Mouse (Mus musculus) kidney, postnatal 0 days (tissue): ENCODE results near the gene Pigk. TPM values are rescaled to one million over a fixed set of nuclear protein-coding genes. Genes with fewer than 3 reads are reported as not detected.

ENCODE experiments used
- ATAC-seq: fragments of 200-750 bp; cut with Nextera tagmentation; replicated peaks from 2 replicates; pipeline ENCODE4 v1.8.0; 2017; ENCODE audit warnings: low read depth, moderate number of reproducible peaks, moderate TSS enrichment, moderate library complexity; ENCODE audit not compliant: low FRiP score
- DNase-seq: peaks from one replicate; pipeline ENCODE4 v3.0.0-alpha.2; 2016; ENCODE audit warnings: low spot score
- H3K27ac ChIP-seq: fragments of 300-500 bp; sonication (generic); 2 replicates; pipeline ENCODE4 v1.5.1; 2014; ENCODE audit warnings: mild to moderate bottlenecking
- H3K27me3 ChIP-seq: fragments of 300-500 bp; sonication (generic); 2 replicates; pipeline ENCODE4 v1.6.1; 2014; ENCODE audit warnings: low read length, mixed read lengths; ENCODE audit not compliant: insufficient read depth
- H3K36me3 ChIP-seq: fragments of 300-500 bp; sonication (generic); 2 replicates; pipeline ENCODE4 v1.6.1; 2014; ENCODE audit warnings: low read length, mixed read lengths; ENCODE audit not compliant: insufficient read depth
- H3K4me1 ChIP-seq: fragments of 300-500 bp; sonication (generic); replicated peaks from 2 replicates; pipeline ENCODE4 v1.6.1; 2014; ENCODE audit warnings: antibody characterized with exemption, low read length, mixed read lengths; ENCODE audit not compliant: insufficient read depth
- H3K4me2 ChIP-seq: fragments of 300-500 bp; sonication (generic); 2 replicates; pipeline ENCODE4 v1.6.1; 2014; ENCODE audit warnings: mild to moderate bottlenecking, low read length, moderate library complexity, mixed read lengths
- H3K4me3 ChIP-seq: fragments of 300-500 bp; sonication (generic); replicated peaks from 2 replicates; pipeline ENCODE4 v1.5.1; 2014; ENCODE audit warnings: low read depth, low read length
- H3K9ac ChIP-seq: fragments of 300-500 bp; sonication (generic); 2 replicates; pipeline ENCODE4 v1.6.1; 2014; ENCODE audit warnings: low read depth, low read length
- H3K9me3 ChIP-seq: fragments of 300-500 bp; sonication (generic); replicated peaks from 2 replicates; pipeline ENCODE4 v1.6.1; 2016; ENCODE audit warnings: low read length, inconsistent platforms, mixed read lengths
- CTCF ChIP-seq: IDR thresholded peaks from 2 replicates; pipeline ENCODE4 v1.5.1; 2016; ENCODE audit warnings: antibody characterized with exemption, low read depth, mild to moderate bottlenecking, moderate library complexity
- WGBS: fragments of 180-500 bp; shearing (Covaris S2); extraction: QIAGEN DNeasy Blood & Tissue Kit; methylation state at CpG from one replicate; pipeline ENCODE4 v1.1.7; 2014; 5-methylcytosine and 5-hydroxymethylcytosine counted together
- polyA plus RNA-seq: library from polyadenylated mRNA; unstranded; fragments of >200 nt; fragmentation: Nextera tagmentation; extraction: Ambion mirVana; gene quantifications from 2 replicates; pipeline ENCODE4 v1.2.1, GENCODE M21; 2015

Pigk gene
- polyA plus RNA-seq, 1 experiment from 2014 or later = 48.5 TPM

GRCm38 (mm10) chr3:152971373-152971772, 257.5 kb downstream of the Pigk start:
- H3K27ac ChIP-seq = no peak overlapping the region
- WGBS = 87% methylated on average over 4 of the region's 4 CpGs
- no peaks in the 10 kb centered on the region for H3K36me3 ChIP-seq
- H3K4me3 ChIP-seq = no peak overlapping the region
- no peak overlapping the region for H3K9ac ChIP-seq
- no peaks in the 10 kb centered on the region for H3K9me3 ChIP-seq
- ATAC-seq = no peak
- no peak for TF ChIP-seq CTCF
- H3K4me2 ChIP-seq = no peak overlapping the region
- no peak for DNase-seq
- H3K27me3 ChIP-seq = no peaks in the 10 kb centered on the region
- no peaks in the 10 kb centered on the region for H3K4me1 ChIP-seq

GRCm38 (mm10) chr3:152979481-152980092, 265.7 kb downstream of the Pigk start:
- peaks cover 12% of the 10 kb centered on the region; the same call in 1 of the 2 replicates for H3K4me1 ChIP-seq
- no peak overlapping the region for H3K4me3 ChIP-seq
- no peak for TF ChIP-seq CTCF
- WGBS = 68% methylated on average over 11 of the region's 11 CpGs
- H3K4me2 ChIP-seq = no peak overlapping the region
- no peak for DNase-seq
- H3K9ac ChIP-seq = no peak overlapping the region
- H3K27me3 ChIP-seq = no peaks in the 10 kb centered on the region
- no peak for ATAC-seq
- H3K27ac ChIP-seq = no peak overlapping the region
- H3K9me3 ChIP-seq = no peaks in the 10 kb centered on the region
- H3K36me3 ChIP-seq = no peaks in the 10 kb centered on the region

GRCm38 (mm10) chr3:152980431-152980830, 266.5 kb downstream of the Pigk start:
- Histone ChIP-seq H3K4me2 (peak overlapping the region; percentile 70), H3K4me1 (peaks cover 12% of the 10 kb centered on the region; the same call in 1 of the 2 replicates), H3K9ac (no peak overlapping the region), H3K36me3 (no peaks in the 10 kb centered on the region), H3K4me3 (peak overlapping the region; percentile 41), H3K27ac (no peak overlapping the region), H3K9me3 (no peaks in the 10 kb centered on the region), H3K27me3 (no peaks in the 10 kb centered on the region)
- WGBS = 13% methylated on average over 6 of the region's 6 CpGs
- peak; percentile 28; the same call in 1 of the 2 replicates for TF ChIP-seq CTCF
- DNase-seq = peak; percentile 51
- ATAC-seq = 0 out of 2 replicates have a peak, but pooled peaks have one; percentile 34

GRCm38 (mm10) chr3:152980978-152981974, 267.4 kb downstream of the Pigk start:
- peak; percentile 33 for TF ChIP-seq CTCF
- Histone ChIP-seq H3K36me3 (no peaks in the 10 kb centered on the region), H3K9me3 (no peaks in the 10 kb centered on the region), H3K4me3 (peak overlapping the region; percentile 41), H3K9ac (peak overlapping the region; percentile 24; the same call in 1 of the 2 replicates), H3K4me1 (peaks cover 12% of the 10 kb centered on the region; the same call in 1 of the 2 replicates), H3K27me3 (no peaks in the 10 kb centered on the region), H3K4me2 (peak overlapping the region; percentile 70), H3K27ac (no peak overlapping the region)
- under 1% methylated on average over 47 of the region's 47 CpGs for WGBS
- DNase-seq (peak; percentile 53), ATAC-seq (peak; percentile 66)

- Histone ChIP-seq H3K36me3 (no peaks in the 10 kb centered on the region), H3K4me2 (peak within 1 kb of the TSS; percentile 70), H3K9ac (peak within 1 kb of the TSS; percentile 24; the same call in 1 of the 2 replicates), H3K27me3 (no peaks in the 10 kb centered on the region), H3K4me3 (peak within 1 kb of the TSS; percentile 41), H3K9me3 (no peaks in the 10 kb centered on the region), H3K4me1 (peaks cover 12% of the 10 kb centered on the region; the same call in 1 of the 2 replicates), H3K27ac (no peak within 1 kb of the TSS)
- TF ChIP-seq CTCF = peak; percentile 50
- under 1% methylated on average over 17 of the region's 17 CpGs for WGBS
- ATAC-seq (no peak), DNase-seq (peak; percentile 75)
Observed at GRCm38 (mm10) chr3:152981988-152982387, 268.1 kb downstream of the Pigk start, which contains the start of gene St6galnac5. Gene St6galnac5 (minus strand): TSS chr3:152982246.

- DNase-seq (no peak), ATAC-seq (no peak)
- WGBS = 85% methylated on average over 2 of the region's 2 CpGs
- Histone ChIP-seq H3K36me3 (no peaks in the 10 kb centered on the region), H3K27ac (no peak overlapping the region), H3K4me3 (no peak overlapping the region), H3K4me1 (no peaks in the 10 kb centered on the region), H3K9me3 (no peaks in the 10 kb centered on the region), H3K27me3 (no peaks in the 10 kb centered on the region), H3K4me2 (no peak overlapping the region), H3K9ac (no peak overlapping the region)
- no peak for TF ChIP-seq CTCF
Observed at GRCm38 (mm10) chr3:152990787-152991186, 276.9 kb downstream of the Pigk start.
